Mouse (Mus musculus) forelimb bud, embryonic 11.5 days (tissue): Measurements from ENCODE around the gene Fgf7.

Experiments used
- DNase-seq: peaks from one replicate; pipeline ENCODE4 v3.0.0-alpha.2; 2012; ENCODE audit warnings: low read depth, low spot score

Fgf7 gene

DNA sequence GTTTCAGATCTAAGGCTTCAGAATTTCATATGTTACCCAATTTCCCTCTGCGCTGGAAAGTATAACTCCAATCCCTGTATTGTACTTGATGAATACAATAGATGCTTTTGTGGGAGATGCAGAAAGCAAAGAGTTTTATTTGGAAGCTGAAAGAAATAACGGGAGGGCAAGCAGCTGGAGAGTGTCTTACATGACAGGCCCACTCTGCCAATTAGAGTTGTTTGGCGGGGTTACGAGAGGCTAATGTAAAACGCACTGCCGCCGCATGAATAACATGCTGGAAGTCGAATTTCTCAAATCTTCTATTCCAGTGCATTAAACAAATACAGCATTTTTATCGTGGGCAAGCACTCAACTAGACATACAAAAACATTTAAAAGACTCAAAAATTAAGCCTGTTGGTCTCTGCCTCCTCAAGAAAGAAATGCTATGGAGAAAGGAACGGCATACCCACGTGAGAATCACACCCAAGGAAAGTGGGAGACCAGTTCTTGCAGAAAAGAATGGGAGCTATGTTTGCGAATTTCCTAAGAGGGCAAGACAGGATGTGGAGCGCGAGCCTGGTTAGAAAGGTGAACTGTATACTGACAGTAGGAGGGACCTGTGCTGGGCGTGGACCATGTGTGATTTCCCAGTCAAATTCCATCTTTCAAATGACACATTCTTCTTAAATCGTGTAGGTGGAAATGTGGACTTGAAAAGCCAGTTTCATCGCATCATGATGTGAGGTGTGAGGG, 26.7 kb downstream of the Fgf7 start:
- DNase-seq: no peak

DNA sequence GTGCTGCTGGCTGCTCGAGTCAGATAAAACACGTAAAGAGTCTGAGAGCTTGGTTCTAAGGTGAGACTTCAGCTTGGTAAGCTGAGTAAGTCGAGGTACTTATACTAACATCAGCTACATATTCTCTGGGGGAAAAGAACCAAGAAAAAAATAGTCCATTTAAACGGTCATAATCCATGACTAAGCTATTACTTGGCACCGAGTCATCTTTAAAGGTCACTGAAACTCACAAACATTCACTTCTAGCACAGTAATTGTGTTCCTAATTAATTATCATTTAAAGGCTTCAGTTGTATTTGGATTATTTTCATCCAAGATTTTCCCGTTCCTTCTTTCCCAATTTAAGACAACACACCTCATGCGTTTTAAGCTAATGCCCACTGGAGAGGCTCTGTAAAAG, 28.4 kb downstream of the Fgf7 start:
- DNase-seq: no peak

DNA sequence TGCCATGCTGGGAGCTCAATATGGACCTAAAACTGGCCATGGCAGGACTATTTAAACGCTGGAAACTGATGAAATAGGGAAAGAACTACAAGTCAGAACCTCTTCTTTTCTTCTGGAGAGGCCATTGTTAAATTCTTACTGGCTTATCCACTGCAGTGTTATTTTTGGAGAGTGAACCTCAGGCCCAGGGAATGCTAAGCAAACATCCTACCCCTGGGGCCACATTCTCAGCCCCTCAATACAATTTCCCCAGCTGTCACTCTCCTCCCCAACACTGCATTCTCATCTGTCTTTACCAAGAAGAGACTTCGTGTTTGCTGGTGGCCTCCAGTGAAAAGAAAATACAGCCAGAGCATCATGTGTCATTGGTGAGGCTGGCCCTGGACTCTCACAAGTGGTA, 30.4 kb downstream of the Fgf7 start:
- no peak for DNase-seq

DNA sequence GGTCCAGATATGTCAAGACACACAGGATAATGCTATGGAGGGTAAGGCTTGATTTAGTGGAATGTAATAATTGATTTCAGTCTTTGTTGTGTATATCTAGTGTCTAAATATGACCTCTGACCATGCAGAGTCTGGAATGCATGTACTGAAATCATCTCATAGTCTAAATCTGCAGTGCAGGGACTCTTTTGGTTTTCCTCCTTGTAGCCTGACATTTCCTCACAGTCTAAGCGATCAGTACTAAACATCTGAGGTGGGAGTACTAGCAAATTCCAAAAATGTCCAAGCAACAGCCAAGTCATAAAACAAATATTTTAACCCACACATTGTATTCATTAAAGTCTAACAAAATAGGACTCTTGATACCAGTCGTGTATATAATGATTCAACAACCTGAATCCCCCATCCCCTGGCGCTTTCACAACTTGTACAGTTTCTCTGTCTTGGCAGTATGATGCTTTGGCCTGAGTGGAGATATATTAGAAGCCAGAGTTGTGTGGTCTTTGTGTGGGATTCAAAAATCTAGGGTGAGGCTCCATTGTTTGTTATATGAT, 30.9 kb downstream of the Fgf7 start:
- no peak for DNase-seq

DNA sequence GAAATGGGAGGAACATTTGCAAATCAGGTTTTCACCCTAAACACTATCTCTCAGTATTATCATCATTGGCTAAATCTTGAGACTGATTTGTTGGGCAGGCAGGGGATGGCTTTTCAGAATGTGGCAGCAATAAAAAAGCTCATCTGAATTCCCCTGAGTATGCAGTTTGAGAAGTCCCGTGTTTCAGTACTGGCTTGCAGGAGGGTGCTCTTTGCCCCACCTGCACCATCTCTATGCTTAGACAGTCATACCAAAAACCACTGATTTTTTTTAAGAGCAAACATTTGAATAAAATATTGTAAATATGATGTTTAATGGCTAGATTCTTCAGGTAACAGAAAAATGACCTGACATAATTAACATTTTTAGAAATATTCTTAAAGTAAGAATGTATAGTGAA, 35.3 kb downstream of the Fgf7 start:
- DNase-seq: no peak

DNA sequence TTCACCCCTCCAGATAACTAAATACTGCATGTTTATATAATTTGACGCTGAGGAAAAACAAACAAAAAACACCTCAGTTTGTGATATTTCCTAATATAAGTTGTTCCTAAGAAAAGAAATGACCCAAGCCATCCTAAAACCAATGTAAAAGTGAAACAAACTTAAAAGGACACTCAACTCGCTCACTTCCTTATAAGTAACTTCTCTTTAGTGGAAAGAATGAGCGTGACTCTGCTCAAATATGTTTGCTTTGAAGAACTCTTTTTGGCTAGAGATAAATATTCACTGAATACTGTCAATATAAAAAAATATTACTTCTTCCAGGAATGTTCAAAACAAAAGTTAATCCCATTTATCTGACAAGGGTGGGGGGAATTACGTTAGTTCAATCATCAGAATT, 39.3 kb downstream of the Fgf7 start:
- DNase-seq: no peak

DNA sequence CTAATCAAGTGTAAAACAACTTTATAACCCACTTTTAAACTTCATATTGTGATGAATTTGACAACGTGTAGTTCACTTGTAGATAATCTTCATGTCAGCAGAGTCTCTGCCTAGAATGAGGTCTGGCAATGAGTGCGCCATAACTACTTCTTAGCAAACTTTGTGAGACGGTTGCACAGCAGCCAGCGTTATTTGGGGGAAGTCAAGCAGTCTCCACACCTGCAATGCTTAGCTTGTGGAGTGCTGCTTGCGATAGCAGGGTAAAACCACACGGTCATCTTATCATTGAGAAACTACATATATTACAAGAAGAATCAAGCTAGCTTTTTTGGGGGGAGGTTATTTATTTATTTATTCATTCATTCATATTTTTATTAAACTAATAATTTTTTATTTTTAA, 42.0 kb downstream of the Fgf7 start:
- no peak for DNase-seq

DNA sequence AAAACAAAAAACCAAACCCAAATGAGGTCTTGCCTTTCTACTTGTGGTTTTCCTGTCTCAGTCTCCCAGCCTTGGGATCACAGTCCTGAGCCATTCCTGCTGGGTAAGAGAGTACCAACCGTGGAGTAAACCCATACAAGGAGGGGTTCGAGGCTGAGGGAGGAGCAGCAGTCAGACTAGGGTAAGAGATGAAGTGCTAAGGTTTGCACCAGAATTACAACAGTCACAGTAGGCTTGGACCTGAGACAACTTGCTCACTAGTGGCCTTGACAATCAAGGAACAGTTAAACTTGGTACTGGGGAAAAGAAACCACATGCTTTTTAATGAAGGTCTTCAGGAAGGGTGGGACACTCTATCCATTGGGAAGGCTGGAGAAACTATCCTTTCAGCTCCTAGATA, 44.6 kb downstream of the Fgf7 start:
- DNase-seq: no peak

DNA sequence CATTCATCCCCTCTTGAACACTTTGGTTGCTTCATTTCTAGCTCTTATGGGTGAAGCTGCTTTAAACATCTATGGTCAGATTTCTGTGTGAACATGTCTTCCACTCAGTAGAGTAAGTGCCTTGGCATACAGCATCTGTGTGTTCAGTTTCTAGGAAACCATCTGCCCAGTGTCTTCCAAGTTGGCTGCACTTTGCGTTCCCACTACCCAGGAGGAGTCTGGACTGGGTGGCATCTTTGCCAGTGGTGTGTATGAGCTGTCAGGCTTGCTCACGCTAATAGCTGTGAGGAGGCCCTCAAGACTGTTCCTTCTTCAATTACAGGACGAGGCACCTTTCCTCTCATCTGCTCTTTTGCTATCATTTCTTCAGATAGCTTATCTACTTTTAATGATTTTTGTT, 49.9 kb downstream of the Fgf7 start:
- no peak for DNase-seq

DNA sequence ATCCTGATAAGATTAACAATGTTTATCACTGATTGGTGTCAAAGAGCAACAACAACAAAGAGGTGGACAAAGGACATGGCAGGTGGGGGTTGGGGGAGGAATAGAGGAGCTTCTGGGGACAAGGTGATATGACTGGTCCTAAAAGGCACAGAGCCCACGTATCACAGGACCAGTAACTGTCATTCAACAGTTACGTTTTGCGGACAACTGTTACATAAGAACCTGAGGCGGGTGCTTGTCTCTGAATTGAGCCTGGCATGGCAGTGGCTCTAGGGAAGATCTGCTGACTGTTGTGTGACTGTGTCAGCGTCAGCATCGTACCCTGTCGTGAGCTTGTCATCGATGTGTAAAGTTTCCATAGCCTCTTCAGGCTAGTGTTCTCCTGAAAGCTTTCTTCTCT, 51.7 kb downstream of the Fgf7 start:
- no peak for DNase-seq

DNA sequence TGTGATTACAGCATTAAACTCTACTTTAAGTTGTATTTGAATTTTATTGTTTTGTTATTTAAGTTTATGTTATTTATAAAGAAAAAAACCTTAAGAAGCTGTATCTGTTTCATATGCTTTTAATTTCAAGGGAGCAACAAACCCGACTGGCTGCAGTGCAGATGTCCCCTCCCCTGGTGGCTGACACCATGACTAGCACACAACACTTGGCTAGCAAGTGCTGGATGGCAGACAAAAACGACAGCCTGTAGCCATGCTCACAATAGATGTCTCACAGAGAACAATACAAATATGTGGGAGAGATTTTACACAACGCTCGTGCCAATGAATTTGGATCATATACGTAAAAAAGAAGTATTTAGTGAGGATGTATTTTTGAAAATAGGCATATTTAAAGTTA, 56.0 kb downstream of the Fgf7 start:
- no peak for DNase-seq

DNA sequence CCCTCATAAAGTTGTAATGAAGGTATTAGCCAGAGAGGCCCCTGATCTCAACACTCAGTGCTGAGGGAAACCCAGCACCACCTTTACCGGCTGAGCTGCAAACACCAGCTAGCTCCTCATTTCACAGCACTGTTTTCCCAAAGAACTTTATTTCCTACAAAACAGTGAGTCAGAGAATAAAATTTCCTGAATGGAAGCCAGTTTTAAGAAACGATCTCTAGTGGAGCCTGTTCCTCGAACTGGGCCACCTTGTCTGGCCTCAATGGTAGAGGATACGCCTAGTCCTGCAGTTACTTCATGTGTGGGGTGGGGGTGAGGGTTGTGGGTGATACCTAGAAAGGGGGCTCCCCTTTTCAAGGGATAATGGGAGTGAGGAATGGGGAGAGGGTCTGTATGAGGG, 60.2 kb downstream of the Fgf7 start:
- DNase-seq: no peak
